Mouse (Mus musculus) embryonic facial prominence, embryonic 14.5 days (tissue): ENCODE measurements around the gene Ephb1. TPM values are rescaled to one million over a fixed set of nuclear protein-coding genes. Genes with fewer than 3 reads are reported as not detected.

Source experiments
- ATAC-seq: fragments of 200-750 bp; cut with Nextera tagmentation; 2 replicates; pipeline ENCODE4 v1.8.0; 2017; ENCODE audit warnings: low read depth, moderate number of reproducible peaks, moderate TSS enrichment
- DNase-seq: peaks from one replicate; pipeline ENCODE4 v3.0.0-alpha.2; 2015; ENCODE audit warnings: low spot score
- H3K27ac ChIP-seq: fragments of 300-500 bp; sonication (generic); replicated peaks from 2 replicates; pipeline ENCODE4 v1.5.1; 2014; ENCODE audit warnings: low read depth, mild to moderate bottlenecking, low read length, moderate library complexity
- H3K27me3 ChIP-seq: fragments of 300-500 bp; sonication (generic); replicated peaks from 2 replicates; pipeline ENCODE4 v1.6.1; 2014; ENCODE audit warnings: low read length; ENCODE audit not compliant: control insufficient read depth, insufficient read depth
- H3K36me3 ChIP-seq: fragments of 300-500 bp; sonication (generic); 2 replicates; pipeline ENCODE4 v1.6.1; 2014; ENCODE audit warnings: low read length, mixed read lengths; ENCODE audit not compliant: control insufficient read depth, insufficient read depth
- H3K4me1 ChIP-seq: fragments of 300-500 bp; sonication (generic); 2 replicates; pipeline ENCODE4 v1.6.1; 2014; ENCODE audit warnings: antibody characterized with exemption, low read length; ENCODE audit not compliant: control insufficient read depth, insufficient read depth
- H3K4me2 ChIP-seq: fragments of 300-500 bp; sonication (generic); 2 replicates; pipeline ENCODE4 v1.6.1; 2014; ENCODE audit warnings: low read depth, mild to moderate bottlenecking, low read length, moderate library complexity, mixed read lengths
- H3K4me3 ChIP-seq: fragments of 300-500 bp; sonication (generic); 2 replicates; pipeline ENCODE4 v1.5.1; 2014; ENCODE audit warnings: low read depth, mild to moderate bottlenecking, low read length
- H3K9ac ChIP-seq: fragments of 300-500 bp; sonication (generic); 2 replicates; pipeline ENCODE4 v1.6.1; 2014; ENCODE audit warnings: low read depth, mild to moderate bottlenecking, low read length, moderate library complexity, mixed read lengths
- H3K9me3 ChIP-seq: fragments of 300-500 bp; sonication (generic); 2 replicates; pipeline ENCODE4 v1.6.1; 2016; ENCODE audit warnings: low read length; ENCODE audit not compliant: control insufficient read depth
- WGBS: fragments of 180-500 bp; shearing (Covaris S2); extraction: QIAGEN DNeasy Blood & Tissue Kit; methylation state at CpG from one replicate; pipeline ENCODE4 v1.1.7; 2014; 5-methylcytosine and 5-hydroxymethylcytosine counted together
- polyA plus RNA-seq: library from polyadenylated mRNA; unstranded; fragments of >200 nt; fragmentation: Nextera tagmentation; extraction: Ambion mirVana; gene quantifications from 2 replicates; pipeline ENCODE4 v1.2.1, GENCODE M21; 2014

Gene Ephb1
- polyA plus RNA-seq, 1 experiment from 2014 or later, result 3.9 TPM

DNA sequence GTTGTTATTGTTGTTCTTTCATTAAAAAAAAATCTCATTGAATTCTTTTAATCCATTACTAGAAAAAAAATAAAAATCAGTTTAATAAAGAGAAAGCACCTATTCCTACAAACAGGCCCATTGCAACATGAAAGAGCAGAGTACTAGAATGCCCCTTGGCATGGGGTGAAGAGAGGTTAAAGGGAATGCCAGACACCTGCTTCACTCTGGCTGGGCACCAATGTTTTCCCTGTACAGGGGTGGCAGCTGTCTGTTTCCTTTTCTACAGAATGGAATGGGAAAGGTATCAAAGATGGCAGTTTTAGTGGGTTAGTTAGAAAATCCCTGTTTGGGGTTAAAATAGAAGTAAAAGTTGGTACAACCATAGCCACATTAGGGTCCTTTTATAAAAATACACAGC is 224.0 kb downstream of the Ephb1 start:
- no peak overlapping the region for H3K27ac ChIP-seq
- ATAC-seq (no peak), DNase-seq (no peak)
- H3K27me3 ChIP-seq, result no peaks in the 10 kb centered on the region
- H3K4me3 ChIP-seq, result no peak overlapping the region
- H3K4me2 ChIP-seq, result no peak overlapping the region
- H3K9me3 ChIP-seq, result no peaks in the 10 kb centered on the region
- H3K4me1 ChIP-seq, result no peaks in the 10 kb centered on the region
- no peaks in the 10 kb centered on the region for H3K36me3 ChIP-seq
- H3K9ac ChIP-seq, result no peak overlapping the region

DNA sequence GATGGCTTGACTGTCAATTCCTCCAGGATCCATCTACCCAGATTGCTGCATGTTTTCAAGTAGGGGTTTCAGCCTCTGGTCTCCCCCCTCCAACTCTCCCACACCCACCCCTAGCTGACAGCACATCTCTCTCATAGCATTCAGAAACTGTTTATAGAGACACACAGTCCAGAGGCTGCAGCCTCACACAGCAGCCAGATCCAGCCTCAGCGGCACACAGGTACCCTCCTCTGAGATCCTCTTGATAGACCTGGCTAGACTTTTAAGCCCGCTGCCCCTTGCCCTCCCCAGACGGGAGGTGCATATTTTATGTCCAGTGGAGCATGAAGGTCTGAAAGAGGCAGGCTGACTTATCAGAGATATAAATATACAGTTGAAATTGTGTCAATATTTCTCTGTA is 228.0 kb downstream of the Ephb1 start:
- WGBS, result 55% methylated on average over 3 of the region's 3 CpGs
- Histone ChIP-seq H3K27ac (no peak overlapping the region), H3K4me3 (no peak overlapping the region), H3K36me3 (no peaks in the 10 kb centered on the region), H3K9me3 (no peaks in the 10 kb centered on the region), H3K4me2 (no peak overlapping the region), H3K9ac (no peak overlapping the region), H3K4me1 (peaks cover 7% of the 10 kb centered on the region; the same call in 1 of the 2 replicates), H3K27me3 (no peaks in the 10 kb centered on the region)
- no peak for ATAC-seq
- DNase-seq, result no peak

DNA sequence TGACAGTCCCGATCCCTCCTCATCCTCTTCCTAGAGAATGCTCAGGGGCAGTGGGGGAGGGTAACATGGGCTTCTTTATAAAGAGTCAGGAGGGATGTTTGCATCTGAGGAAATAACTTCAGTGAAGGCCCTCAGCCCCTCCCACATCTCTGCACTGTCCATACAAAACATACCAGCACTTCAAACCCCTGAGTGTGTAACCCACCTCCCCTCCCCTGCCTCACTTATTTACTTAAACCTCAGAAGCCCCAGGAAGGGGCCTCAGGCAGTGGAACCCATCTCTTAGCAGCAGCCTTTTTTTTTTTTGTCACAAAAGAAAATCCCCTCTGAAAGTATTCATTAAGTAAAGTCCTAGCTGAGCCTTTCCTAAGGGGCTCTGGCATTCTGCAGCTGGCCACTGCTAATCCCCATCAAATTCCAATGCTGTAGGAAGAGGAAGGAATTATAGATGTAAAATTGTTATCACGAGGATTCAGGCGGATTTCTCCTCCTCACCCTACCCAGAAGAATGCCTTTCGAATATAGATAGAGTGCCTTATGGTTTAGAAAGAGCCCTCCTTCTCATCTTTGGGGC is 231.5 kb downstream of the Ephb1 start:
- no peak overlapping the region for H3K4me3 ChIP-seq
- DNase-seq (peak; percentile 30), ATAC-seq (0 out of 2 replicates have a peak, but pooled peaks have one; percentile 43)
- H3K4me2 ChIP-seq, result no peak overlapping the region
- H3K4me1 ChIP-seq, result peaks cover 7% of the 10 kb centered on the region; the same call in 1 of the 2 replicates
- no peak overlapping the region for H3K9ac ChIP-seq
- H3K27ac ChIP-seq, result no peak overlapping the region
- no peaks in the 10 kb centered on the region for H3K27me3 ChIP-seq
- 17% methylated on average over 4 of the region's 4 CpGs for WGBS
- H3K36me3 ChIP-seq, result no peaks in the 10 kb centered on the region
- H3K9me3 ChIP-seq, result no peaks in the 10 kb centered on the region

DNA sequence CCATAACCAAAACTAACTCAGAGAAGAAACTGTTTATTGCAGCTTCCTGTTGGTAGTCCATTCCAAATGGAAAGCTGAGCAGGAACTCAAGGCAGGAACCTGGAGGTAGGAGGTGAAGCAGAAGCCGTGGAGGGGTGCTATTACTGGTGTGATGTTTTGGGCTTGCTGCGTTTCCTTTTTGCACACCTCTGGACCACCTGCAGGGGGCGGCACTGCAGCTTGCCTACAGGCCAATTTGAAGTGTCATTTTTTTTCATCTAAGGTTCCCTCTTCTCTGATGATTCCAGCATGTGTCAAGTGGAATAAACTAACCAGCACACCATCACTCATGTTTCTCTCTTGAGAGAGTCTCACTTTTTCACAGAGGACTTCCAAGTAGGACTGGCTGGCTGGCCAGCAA is 235.1 kb downstream of the Ephb1 start:
- H3K27me3 ChIP-seq, result no peaks in the 10 kb centered on the region
- H3K4me1 ChIP-seq, result peaks cover 7% of the 10 kb centered on the region; the same call in 1 of the 2 replicates
- no peak overlapping the region for H3K9ac ChIP-seq
- H3K4me3 ChIP-seq, result no peak overlapping the region
- no peak overlapping the region for H3K4me2 ChIP-seq
- 89% methylated on average over 3 of the region's 3 CpGs for WGBS
- no peak for DNase-seq
- H3K9me3 ChIP-seq, result no peaks in the 10 kb centered on the region
- ATAC-seq, result no peak
- no peaks in the 10 kb centered on the region for H3K36me3 ChIP-seq
- H3K27ac ChIP-seq, result no peak overlapping the region

DNA sequence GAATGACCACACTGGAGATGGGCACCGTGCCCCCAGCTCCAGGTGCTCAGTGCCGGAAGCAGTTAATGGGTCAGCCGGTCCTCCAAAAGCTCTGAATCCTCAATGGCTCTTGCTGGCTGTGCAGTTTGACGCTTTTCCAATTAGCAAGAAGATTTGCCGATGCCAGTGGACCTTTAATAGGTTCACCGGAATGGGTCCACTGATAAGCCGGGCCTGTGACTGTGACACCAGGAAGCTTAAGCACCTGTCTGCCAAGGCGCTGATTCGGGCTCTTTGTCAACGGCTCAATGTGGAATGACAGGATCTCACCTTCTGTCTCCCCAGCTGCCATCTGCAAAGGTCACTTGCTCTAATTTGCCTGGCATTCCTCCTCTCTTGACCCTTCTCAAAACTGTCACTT is 239.2 kb downstream of the Ephb1 start:
- no peaks in the 10 kb centered on the region for H3K4me1 ChIP-seq
- no peak overlapping the region for H3K9ac ChIP-seq
- no peaks in the 10 kb centered on the region for H3K27me3 ChIP-seq
- no peak overlapping the region for H3K4me3 ChIP-seq
- no peaks in the 10 kb centered on the region for H3K36me3 ChIP-seq
- no peak overlapping the region for H3K27ac ChIP-seq
- no peaks in the 10 kb centered on the region for H3K9me3 ChIP-seq
- no peak for DNase-seq
- ATAC-seq, result no peak
- WGBS, result 85% methylated on average over 10 of the region's 10 CpGs
- H3K4me2 ChIP-seq, result no peak overlapping the region

DNA sequence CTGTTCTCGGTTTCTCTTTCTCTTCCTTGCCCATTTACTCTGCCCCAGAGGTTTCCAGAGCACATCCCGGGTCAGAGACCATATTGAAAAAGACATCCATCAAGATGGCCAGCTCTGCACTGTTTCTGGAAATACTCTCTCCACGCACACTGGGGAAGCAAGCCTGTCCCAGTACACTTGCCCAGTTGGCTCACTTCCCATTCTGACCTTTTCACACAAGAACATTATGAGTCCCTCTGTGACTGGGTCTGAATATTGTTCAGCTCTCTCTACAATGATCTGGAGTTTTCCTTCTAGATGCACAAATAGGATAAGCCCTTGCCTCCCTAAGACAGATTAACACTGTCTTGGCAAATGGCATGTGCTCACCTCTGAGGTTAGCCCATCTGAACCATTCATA is 243.0 kb downstream of the Ephb1 start:
- Histone ChIP-seq H3K36me3 (no peaks in the 10 kb centered on the region), H3K27me3 (no peaks in the 10 kb centered on the region), H3K4me1 (no peaks in the 10 kb centered on the region), H3K27ac (no peak overlapping the region), H3K9ac (no peak overlapping the region), H3K4me2 (no peak overlapping the region), H3K9me3 (no peaks in the 10 kb centered on the region), H3K4me3 (no peak overlapping the region)
- no peak for DNase-seq
- ATAC-seq, result no peak
- WGBS, result 79% methylated on average over 3 of the region's 3 CpGs

DNA sequence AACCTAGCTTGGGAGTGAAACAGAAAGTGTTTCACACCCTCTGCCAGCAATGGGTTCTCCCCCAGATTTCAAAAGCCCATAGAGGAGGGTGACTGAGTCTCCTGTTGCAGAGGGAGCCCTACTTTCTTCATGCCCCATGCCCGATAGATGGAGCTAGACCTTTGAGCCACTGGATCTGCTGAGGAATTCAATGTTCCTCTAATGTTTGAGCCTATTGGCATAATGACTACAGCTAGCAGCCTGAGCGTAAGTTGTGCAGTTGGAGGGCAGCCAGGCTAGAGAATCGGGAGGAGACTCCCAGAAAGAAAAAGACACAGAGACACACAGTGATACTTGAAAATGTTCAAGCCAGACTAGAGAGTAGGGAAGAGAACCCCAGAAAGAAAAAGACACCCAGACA is 246.5 kb downstream of the Ephb1 start:
- Histone ChIP-seq H3K4me1 (no peaks in the 10 kb centered on the region), H3K27me3 (no peaks in the 10 kb centered on the region), H3K4me3 (no peak overlapping the region), H3K36me3 (no peaks in the 10 kb centered on the region), H3K9me3 (no peaks in the 10 kb centered on the region), H3K4me2 (no peak overlapping the region), H3K27ac (no peak overlapping the region), H3K9ac (no peak overlapping the region)
- WGBS, result 63% methylated on average over 3 of the region's 3 CpGs
- peak; percentile 33 for DNase-seq
- ATAC-seq, result no peak

DNA sequence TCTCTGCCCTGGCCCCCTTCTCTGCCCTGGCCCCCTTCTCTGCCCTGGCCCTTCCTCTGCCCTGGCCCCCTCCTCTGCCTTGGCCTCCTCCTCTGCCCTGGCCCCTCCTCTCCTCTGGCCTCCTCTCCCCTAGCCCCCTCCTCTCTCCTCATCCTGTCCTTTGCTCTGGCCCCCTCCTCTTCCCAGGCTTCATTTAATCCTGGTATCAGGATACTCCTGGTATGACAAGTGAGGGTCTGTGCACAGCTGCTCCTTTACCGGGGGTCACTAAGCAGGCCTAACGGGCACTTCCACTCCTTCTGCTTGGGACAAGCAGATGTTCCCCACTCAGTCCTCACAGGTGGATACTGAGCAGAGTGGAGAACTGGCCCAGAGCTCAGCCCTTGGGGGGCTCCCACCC is 247.3 kb downstream of the Ephb1 start:
- H3K27ac ChIP-seq, result no peak overlapping the region
- WGBS, result 42% methylated on average over 2 of the region's 2 CpGs
- H3K36me3 ChIP-seq, result no peaks in the 10 kb centered on the region
- no peaks in the 10 kb centered on the region for H3K27me3 ChIP-seq
- no peak overlapping the region for H3K4me3 ChIP-seq
- DNase-seq, result no peak
- H3K4me1 ChIP-seq, result no peaks in the 10 kb centered on the region
- H3K4me2 ChIP-seq, result no peak overlapping the region
- no peaks in the 10 kb centered on the region for H3K9me3 ChIP-seq
- H3K9ac ChIP-seq, result no peak overlapping the region
- peak; percentile 60 for ATAC-seq

DNA sequence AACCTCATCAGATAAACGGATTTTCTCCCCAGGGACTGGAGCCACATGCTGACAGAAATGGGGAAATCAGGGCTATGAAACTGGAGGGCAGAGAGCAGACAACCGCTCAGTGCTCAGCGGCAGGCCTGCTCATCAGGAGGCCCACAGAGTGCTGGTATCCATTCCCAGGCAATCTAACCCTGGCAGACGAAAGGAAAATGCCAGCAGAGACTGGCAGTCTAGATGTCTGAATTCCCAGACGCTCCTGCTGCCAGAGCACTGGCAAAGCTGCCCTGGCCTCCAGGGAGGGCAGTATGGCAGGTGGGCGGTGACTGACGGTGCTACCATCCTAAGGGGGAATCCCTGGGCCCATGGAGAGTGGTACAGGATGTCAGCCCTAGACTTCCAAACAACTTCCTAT is 257.7 kb downstream of the Ephb1 start:
- H3K9me3 ChIP-seq, result peaks cover 6% of the 10 kb centered on the region
- ATAC-seq (no peak), DNase-seq (no peak)
- no peak overlapping the region for H3K4me2 ChIP-seq
- H3K4me3 ChIP-seq, result no peak overlapping the region
- H3K27me3 ChIP-seq, result no peaks in the 10 kb centered on the region
- H3K4me1 ChIP-seq, result no peaks in the 10 kb centered on the region
- H3K27ac ChIP-seq, result no peak overlapping the region
- H3K9ac ChIP-seq, result no peak overlapping the region
- no peaks in the 10 kb centered on the region for H3K36me3 ChIP-seq
- 18% methylated on average over 7 of the region's 7 CpGs for WGBS
